Mouse (Mus musculus) left cerebral cortex, postnatal 4 days (tissue): Measurements from ENCODE around the gene Wdr48. TPM values are rescaled to one million over a fixed set of nuclear protein-coding genes. Genes with fewer than 3 reads are reported as not detected.

Source experiments
- DNase-seq: peaks from one replicate; pipeline ENCODE4 v3.0.0-alpha.2; 2022
- intact Hi-C: fragments of 180-260 bp; cut with DNase I; formaldehyde crosslinking; loops from one replicate; pipeline ENCODE4 v1.15.1; 2025
- total RNA-seq, 2 experiments: library from RNA; stranded (reverse); gene quantifications; 2 replicates each; pipeline ENCODE4 v1.2.3; 2021

Gene Wdr48
- total RNA-seq, 2 experiments from 2014 or later: 76.4 to 80.4 TPM

- no peak for DNase-seq
- intact Hi-C loops: no loop called here
Measured at GRCm38 (mm10) chr9:119919858-119920257, 25.2 kb downstream of the Wdr48 start.

GRCm38 (mm10) chr9:119923462-119923861, 28.8 kb downstream of the Wdr48 start:
- intact Hi-C loops: no loop called here
- DNase-seq: no peak

- no peak for DNase-seq
- intact Hi-C loops: no loop called here
Measured at GRCm38 (mm10) chr9:119925120-119925657, 30.5 kb downstream of the Wdr48 start.

- DNase-seq: peak; percentile 35
- intact Hi-C loops: no loop called here
Measured at GRCm38 (mm10) chr9:119925729-119926128, 31.1 kb downstream of the Wdr48 start.

- DNase-seq: no peak
- intact Hi-C loops: no loop called here
Measured at GRCm38 (mm10) chr9:119926497-119926896, 31.8 kb downstream of the Wdr48 start.

GRCm38 (mm10) chr9:119932358-119932757, 37.7 kb downstream of the Wdr48 start:
- no peak for DNase-seq
- intact Hi-C loops: no loop called here

GRCm38 (mm10) chr9:119933675-119934074, 39.0 kb downstream of the Wdr48 start:
- no peak for DNase-seq
- intact Hi-C loops: no loop called here

- intact Hi-C loops: no loop called here
Measured at GRCm38 (mm10) chr9:119937005-119937773, 42.5 kb downstream of the Wdr48 start, which contains the start of the genes Gorasp1 and Ttc21a. Gene Gorasp1 (minus strand): TSS chr9:119937565. Gene Ttc21a (plus strand): TSS chr9:119937606.

GRCm38 (mm10) chr9:119938496-119938895, 43.8 kb downstream of the Wdr48 start:
- no peak for DNase-seq
- intact Hi-C loops: no loop called here

More at GRCm38 (mm10) chr9:119937005-119937773, 42.5 kb downstream of the Wdr48 start, which contains the start of the genes Gorasp1 and Ttc21a:
- DNase-seq: peak; percentile 95

GRCm38 (mm10) chr9:119939646-119940045, 45.0 kb downstream of the Wdr48 start:
- no peak for DNase-seq
- intact Hi-C loops: no loop called here

- intact Hi-C loops: no loop called here
- DNase-seq: no peak
Measured at GRCm38 (mm10) chr9:119941407-119941806, 46.7 kb downstream of the Wdr48 start.

GRCm38 (mm10) chr9:119941861-119942260, 47.2 kb downstream of the Wdr48 start:
- intact Hi-C loops: no loop called here
- DNase-seq: peak; percentile 62

- DNase-seq: no peak
- intact Hi-C loops: no loop called here
Measured at GRCm38 (mm10) chr9:119943326-119943725, 48.6 kb downstream of the Wdr48 start.

GRCm38 (mm10) chr9:119945173-119945900, 50.7 kb downstream of the Wdr48 start:
- DNase-seq: no peak
- intact Hi-C loops: no loop called here

GRCm38 (mm10) chr9:119948804-119949203, 54.1 kb downstream of the Wdr48 start:
- DNase-seq: no peak
- intact Hi-C loops: no loop called here

GRCm38 (mm10) chr9:119950434-119950833, 55.8 kb downstream of the Wdr48 start:
- intact Hi-C loops: no loop called here
- DNase-seq: peak; percentile 51

- intact Hi-C loops: no loop called here
- no peak for DNase-seq
Measured at GRCm38 (mm10) chr9:119951388-119951787, 56.7 kb downstream of the Wdr48 start.

- intact Hi-C loops: no loop called here
- no peak for DNase-seq
Measured at GRCm38 (mm10) chr9:119958835-119959234, 64.2 kb downstream of the Wdr48 start.

GRCm38 (mm10) chr9:119962216-119962615, 67.5 kb downstream of the Wdr48 start:
- DNase-seq: no peak
- intact Hi-C loops: no loop called here

- peak; percentile 66 for DNase-seq
- intact Hi-C loops: no loop called here
Measured at GRCm38 (mm10) chr9:119962987-119963667, 68.4 kb downstream of the Wdr48 start.

- intact Hi-C loops: no loop called here
- DNase-seq: no peak
Measured at GRCm38 (mm10) chr9:119964206-119964605, 69.5 kb downstream of the Wdr48 start.
